Mouse (Mus musculus) lung, embryonic 16.5 days (tissue): ENCODE data around the gene Igdcc3. TPM values are rescaled to one million over a fixed set of nuclear protein-coding genes. Genes with fewer than 3 reads are reported as not detected.

Source experiments
- ATAC-seq: fragments of 200-750 bp; cut with Nextera tagmentation; 2 replicates; pipeline ENCODE4 v1.8.0; 2017; ENCODE audit warnings: low read depth, mild to moderate bottlenecking, moderate library complexity
- H3K27ac ChIP-seq: fragments of 300-500 bp; sonication (generic); 2 replicates; pipeline ENCODE4 v1.5.1; 2014; ENCODE audit warnings: mild to moderate bottlenecking, control low read depth, low read length
- H3K27me3 ChIP-seq: fragments of 300-500 bp; sonication (generic); 2 replicates; pipeline ENCODE4 v1.6.1; 2014; ENCODE audit warnings: low read depth, low read length, mixed read lengths; ENCODE audit not compliant: control insufficient read depth, insufficient read depth
- H3K36me3 ChIP-seq: fragments of 300-500 bp; sonication (generic); 2 replicates; pipeline ENCODE4 v1.6.1; 2014; ENCODE audit warnings: low read length; ENCODE audit not compliant: control insufficient read depth, insufficient read depth
- H3K4me1 ChIP-seq: fragments of 300-500 bp; sonication (generic); replicated peaks from 2 replicates; pipeline ENCODE4 v1.6.1; 2014; ENCODE audit warnings: low read length, mixed read lengths; ENCODE audit not compliant: control insufficient read depth, insufficient read depth
- H3K4me2 ChIP-seq: fragments of 300-500 bp; sonication (generic); 2 replicates; pipeline ENCODE4 v1.6.1; 2014; ENCODE audit warnings: low read depth, low read length, control low read depth
- H3K4me3 ChIP-seq: fragments of 300-500 bp; sonication (generic); 2 replicates; pipeline ENCODE4 v1.5.1; 2014; ENCODE audit warnings: mild to moderate bottlenecking, low read length, control low read depth
- H3K9ac ChIP-seq: fragments of 300-500 bp; sonication (generic); 2 replicates; pipeline ENCODE4 v1.6.1; 2014; ENCODE audit warnings: low read length, control low read depth
- H3K9me3 ChIP-seq: fragments of 300-500 bp; sonication (generic); 2 replicates; pipeline ENCODE4 v1.6.1; 2016; ENCODE audit warnings: low read length; ENCODE audit not compliant: control insufficient read depth
- WGBS: fragments of 180-500 bp; shearing (Covaris S2); extraction: QIAGEN DNeasy Blood & Tissue Kit; methylation state at CpG from one replicate; pipeline ENCODE4 v1.1.7; 2014; 5-methylcytosine and 5-hydroxymethylcytosine counted together
- polyA plus RNA-seq: library from polyadenylated mRNA; unstranded; fragments of >200 nt; fragmentation: Nextera tagmentation; extraction: Ambion mirVana; gene quantifications from 2 replicates; pipeline ENCODE4 v1.2.1, GENCODE M21; 2015

Igdcc3 gene
- polyA plus RNA-seq, result 0.85 and 1.3 TPM in 2 replicates

- H3K27ac ChIP-seq, result peak within 1 kb of the TSS; percentile 75
- WGBS, result under 1% methylated on average over 34 of the region's 48 CpGs
- peak within 1 kb of the TSS; percentile 99 for H3K4me2 ChIP-seq
- H3K9ac ChIP-seq, result peak within 1 kb of the TSS; percentile 81
- H3K36me3 ChIP-seq, result no peaks in the 10 kb centered on the region
- ATAC-seq, result peak; percentile 89
- H3K4me1 ChIP-seq, result peaks cover 12% of the 10 kb centered on the region
- no peaks in the 10 kb centered on the region for H3K9me3 ChIP-seq
- H3K27me3 ChIP-seq, result peaks cover 3% of the 10 kb centered on the region
- peak within 1 kb of the TSS; percentile 77 for H3K4me3 ChIP-seq
These were observed at the start of gene Igdcc3 for GRCm38 (mm10) chr9:65140936-65141305. Gene Igdcc3 (plus strand): TSS chr9:65141189.

GRCm38 (mm10) chr9:65094237-65094636 lies 46.8 kb upstream of the Igdcc3 start:
- H3K4me2 ChIP-seq, result peak overlapping the region; percentile 26; the same call in 1 of the 2 replicates
- peaks cover 6% of the 10 kb centered on the region; the same call in 1 of the 2 replicates for H3K4me1 ChIP-seq
- no peak overlapping the region for H3K27ac ChIP-seq
- no peaks in the 10 kb centered on the region for H3K27me3 ChIP-seq
- 24% methylated on average over 6 of the region's 6 CpGs for WGBS
- H3K9ac ChIP-seq, result 0 out of 2 replicates have a peak overlapping the region, but pooled peaks have one; percentile 42
- H3K36me3 ChIP-seq, result no peaks in the 10 kb centered on the region
- no peaks in the 10 kb centered on the region for H3K9me3 ChIP-seq
- no peak overlapping the region for H3K4me3 ChIP-seq
- peak; percentile 83 for ATAC-seq

GRCm38 (mm10) chr9:65100991-65101685 lies 39.9 kb upstream of the Igdcc3 start, which contains the start of gene Igdcc4:
Gene Igdcc4 (plus strand): TSS chr9:65101486.
- no peaks in the 10 kb centered on the region for H3K36me3 ChIP-seq
- H3K4me3 ChIP-seq, result peak within 1 kb of the TSS; percentile 82
- H3K27me3 ChIP-seq, result no peaks in the 10 kb centered on the region
- peaks cover 6% of the 10 kb centered on the region for H3K9me3 ChIP-seq
- peak within 1 kb of the TSS; percentile 76 for H3K27ac ChIP-seq
- 3% methylated on average over 17 of the region's 76 CpGs for WGBS
- H3K4me2 ChIP-seq, result peak within 1 kb of the TSS; percentile 99
- peaks cover 5% of the 10 kb centered on the region; the same call in 1 of the 2 replicates for H3K4me1 ChIP-seq
- H3K9ac ChIP-seq, result peak within 1 kb of the TSS; percentile 82
- ATAC-seq, result peak; percentile 42

- Histone ChIP-seq H3K9ac (peak overlapping the region; percentile 82), H3K36me3 (no peaks in the 10 kb centered on the region), H3K4me1 (peaks cover 5% of the 10 kb centered on the region; the same call in 1 of the 2 replicates), H3K27ac (peak overlapping the region; percentile 76), H3K27me3 (no peaks in the 10 kb centered on the region), H3K9me3 (peaks cover 6% of the 10 kb centered on the region), H3K4me3 (peak overlapping the region; percentile 82), H3K4me2 (peak overlapping the region; percentile 99)
- peak; percentile 72 for ATAC-seq
- WGBS, result under 1% methylated on average over 39 of the region's 39 CpGs
These were observed 39.2 kb upstream of the Igdcc3 start for GRCm38 (mm10) chr9:65101686-65102376.

- WGBS, result 3% methylated on average over 36 of the region's 36 CpGs
- Histone ChIP-seq H3K27me3 (no peaks in the 10 kb centered on the region), H3K27ac (peak overlapping the region; percentile 76), H3K9ac (peak overlapping the region; percentile 82), H3K4me3 (peak overlapping the region; percentile 82), H3K4me1 (peaks cover 5% of the 10 kb centered on the region; the same call in 1 of the 2 replicates), H3K36me3 (no peaks in the 10 kb centered on the region), H3K9me3 (peaks cover 6% of the 10 kb centered on the region), H3K4me2 (peak overlapping the region; percentile 99)
- ATAC-seq, result peak; percentile 84
These were observed 38.4 kb upstream of the Igdcc3 start for GRCm38 (mm10) chr9:65102377-65103172.

GRCm38 (mm10) chr9:65103173-65103752 lies 37.7 kb upstream of the Igdcc3 start:
- no peaks in the 10 kb centered on the region for H3K36me3 ChIP-seq
- H3K4me2 ChIP-seq, result peak overlapping the region; percentile 99
- peaks cover 10% of the 10 kb centered on the region for H3K4me1 ChIP-seq
- peak overlapping the region; percentile 82 for H3K4me3 ChIP-seq
- peaks cover 6% of the 10 kb centered on the region for H3K9me3 ChIP-seq
- H3K27ac ChIP-seq, result no peak overlapping the region
- H3K27me3 ChIP-seq, result no peaks in the 10 kb centered on the region
- peak overlapping the region; percentile 82; the same call in 1 of the 2 replicates for H3K9ac ChIP-seq
- 33% methylated on average over 8 of the region's 8 CpGs for WGBS
- no peak for ATAC-seq

- H3K4me3 ChIP-seq, result no peak overlapping the region
- 64% methylated on average over 4 of the region's 4 CpGs for WGBS
- no peaks in the 10 kb centered on the region for H3K27me3 ChIP-seq
- H3K36me3 ChIP-seq, result no peaks in the 10 kb centered on the region
- H3K9me3 ChIP-seq, result no peaks in the 10 kb centered on the region
- no peak overlapping the region for H3K27ac ChIP-seq
- no peak for ATAC-seq
- no peak overlapping the region for H3K4me2 ChIP-seq
- peaks cover 20% of the 10 kb centered on the region for H3K4me1 ChIP-seq
- no peak overlapping the region for H3K9ac ChIP-seq
These were observed 34.2 kb upstream of the Igdcc3 start for GRCm38 (mm10) chr9:65106821-65107220.

- no peak overlapping the region for H3K27ac ChIP-seq
- ATAC-seq, result no peak
- no peak overlapping the region for H3K4me3 ChIP-seq
- H3K4me1 ChIP-seq, result peaks cover 17% of the 10 kb centered on the region
- H3K27me3 ChIP-seq, result no peaks in the 10 kb centered on the region
- H3K36me3 ChIP-seq, result no peaks in the 10 kb centered on the region
- H3K9me3 ChIP-seq, result no peaks in the 10 kb centered on the region
- WGBS, result 58% methylated on average over 1 of the region's 1 CpGs
- no peak overlapping the region for H3K4me2 ChIP-seq
- H3K9ac ChIP-seq, result no peak overlapping the region
These were observed 33.1 kb upstream of the Igdcc3 start for GRCm38 (mm10) chr9:65107893-65108292.
